Mouse (Mus musculus): ENCODE results near the gene Gm884. TPM values are rescaled to one million over a fixed set of nuclear protein-coding genes. Genes with fewer than 3 reads are reported as not detected.

Gm884 gene
- total and polyA plus RNA-seq, 3 experiments = not detected

- peaks cover 2 to 5% of the 10 kb centered on the region in 2 experiments; a peak in 3 of 4 replicates for H3K27me3 ChIP-seq (ENCODE audit: control insufficient read depth in 1 of 2, insufficient read depth in 2 of 2, low read length in 2 of 2)
- TF ChIP-seq RAD21 (IDR thresholded peaks at IDR 0.05; ENCODE audit: low read depth, low read length) (peak; percentile 93), MYC (IDR thresholded peaks at IDR 0.05; ENCODE audit: low read depth, low read length) (no peak), SMC3 (IDR thresholded peaks at IDR 0.05; ENCODE audit: low read depth, low read length) (peak; percentile 91), ZC3H11A (IDR thresholded peaks at IDR 0.05; ENCODE audit: low read depth, low read length) (peak; percentile 83), TCF12 (IDR thresholded peaks at IDR 0.05; ENCODE audit: low read depth, low read length) (no peak), BHLHE40 (IDR thresholded peaks at IDR 0.05; ENCODE audit: borderline replicate concordance, low read depth, low read length) (0 out of 2 replicates have a peak, but pooled peaks have one; percentile 15), ZNF384 (IDR thresholded peaks at IDR 0.05; ENCODE audit: low read depth, low read length) (peak; percentile 81), CTCF (IDR thresholded peaks at IDR 0.05 in 2 of 3, conservative IDR thresholded peaks at IDR 0.05 in 1 of 3; ENCODE audit: control insufficient read depth in 1 of 3, insufficient read depth in 1 of 3, low read depth in 2 of 3, low read length in 3 of 3, poor library complexity in 1 of 3, severe bottlenecking in 1 of 3) (peak; percentile 95 to 98 (median 96))
- H3K79me2 ChIP-seq (ENCODE audit: control insufficient read depth, insufficient read depth, low read length, poor library complexity) = no peaks in the 10 kb centered on the region
- H3K9ac ChIP-seq (ENCODE audit: control insufficient read depth, low read depth, low read length, poor library complexity, severe bottlenecking) = no peak overlapping the region
- H3K4me3 ChIP-seq (ENCODE audit: control insufficient read depth in 1 of 2, insufficient read depth in 1 of 2, low read depth in 2 of 2, low read length in 2 of 2) = no peak overlapping the region
- H3K4me1 ChIP-seq (ENCODE audit: control insufficient read depth in 1 of 2, insufficient read depth in 2 of 2, low read length in 2 of 2) = no peaks in the 10 kb centered on the region
- no peak overlapping the region for H3K27ac ChIP-seq (ENCODE audit: control insufficient read depth, low read depth, low read length)
- no peaks in the 10 kb centered on the region for H3K36me3 ChIP-seq (ENCODE audit: control insufficient read depth in 1 of 2, insufficient read depth in 2 of 2, low read length in 2 of 2)
- H3K9me3 ChIP-seq (replicated peaks; ENCODE audit: insufficient read depth, low read length) = no peaks in the 10 kb centered on the region
- peak; percentile 78 for DNase-seq (ENCODE audit: low read depth, low spot score)
Measured at GRCm38 (mm10) chr11:103639407-103639946, 18.5 kb upstream of the Gm884 start.

GRCm38 (mm10) chr11:103638790-103639189 is 17.9 kb upstream of the Gm884 start, which contains the start of gene Lyzl6:
Gene Lyzl6, minus strand, starts transcription at chr11:103638890.
- H3K27me3 ChIP-seq (ENCODE audit: control insufficient read depth in 1 of 2, insufficient read depth in 2 of 2, low read length in 2 of 2) = peaks cover 2 to 5% of the 10 kb centered on the region in 2 experiments; a peak in 3 of 4 replicates
- no peaks in the 10 kb centered on the region for H3K9me3 ChIP-seq (replicated peaks; ENCODE audit: insufficient read depth, low read length)
- H3K9ac ChIP-seq (ENCODE audit: control insufficient read depth, low read depth, low read length, poor library complexity, severe bottlenecking) = no peak within 1 kb of the TSS
- H3K36me3 ChIP-seq (ENCODE audit: control insufficient read depth in 1 of 2, insufficient read depth in 2 of 2, low read length in 2 of 2) = no peaks in the 10 kb centered on the region
- no peaks in the 10 kb centered on the region for H3K4me1 ChIP-seq (ENCODE audit: control insufficient read depth in 1 of 2, insufficient read depth in 2 of 2, low read length in 2 of 2)
- no peak within 1 kb of the TSS for H3K4me3 ChIP-seq (ENCODE audit: control insufficient read depth in 1 of 2, insufficient read depth in 1 of 2, low read depth in 2 of 2, low read length in 2 of 2)
- no peaks in the 10 kb centered on the region for H3K79me2 ChIP-seq (ENCODE audit: control insufficient read depth, insufficient read depth, low read length, poor library complexity)
- no peak for TF ChIP-seq CHD1 (IDR thresholded peaks at IDR 0.05; ENCODE audit: low read depth, low read length)
- TF ChIP-seq ZC3H11A (IDR thresholded peaks at IDR 0.05; ENCODE audit: low read depth, low read length) = no peak
- TF ChIP-seq MYC (IDR thresholded peaks at IDR 0.05; ENCODE audit: low read depth, low read length) = no peak
- TF ChIP-seq TBP (IDR thresholded peaks at IDR 0.05; ENCODE audit: low read depth, low read length) = no peak
- TF ChIP-seq NELFE (IDR thresholded peaks at IDR 0.05; ENCODE audit: low read depth, low read length) = no peak
- TF ChIP-seq GABPA (IDR thresholded peaks at IDR 0.05; ENCODE audit: low read depth, low read length) = no peak
- no peak for TF ChIP-seq POLR2AphosphoS5 (IDR thresholded peaks at IDR 0.05; ENCODE audit: borderline replicate concordance, low read depth, low read length)
- TF ChIP-seq CHD2 (IDR thresholded peaks at IDR 0.05; ENCODE audit: low read length) = no peak
- no peak for TF ChIP-seq CTCF (IDR thresholded peaks at IDR 0.05 in 2 of 3, conservative IDR thresholded peaks at IDR 0.05 in 1 of 3; ENCODE audit: control insufficient read depth in 1 of 3, insufficient read depth in 1 of 3, low read depth in 2 of 3, low read length in 3 of 3, poor library complexity in 1 of 3, severe bottlenecking in 1 of 3)
- TF ChIP-seq MEF2A (IDR thresholded peaks at IDR 0.05; ENCODE audit: extremely low read depth, insufficient replicate concordance, low read depth, low read length, poor library complexity, severe bottlenecking) = no peak
- no peak for TF ChIP-seq UBTF (IDR thresholded peaks at IDR 0.05; ENCODE audit: borderline replicate concordance, insufficient read depth, low read depth, low read length)
- no peak for TF ChIP-seq ELF1 (IDR thresholded peaks at IDR 0.05; ENCODE audit: low read depth, low read length)
- no peak for TF ChIP-seq POLR2A (IDR thresholded peaks at IDR 0.05; ENCODE audit: control insufficient read depth in 1 of 2, insufficient read depth in 1 of 2, low read depth in 1 of 2, low read length in 2 of 2, poor library complexity in 1 of 2)
- TF ChIP-seq JUND (IDR thresholded peaks at IDR 0.05; ENCODE audit: low read depth, low read length) = no peak
- TF ChIP-seq USF2 (IDR thresholded peaks at IDR 0.05; ENCODE audit: borderline replicate concordance in 1 of 2, insufficient read depth in 1 of 2, low read depth in 1 of 2, low read length in 2 of 2) = no peak
- TF ChIP-seq POLR2AphosphoS2 (IDR thresholded peaks at IDR 0.05; ENCODE audit: low read length) = no peak
- TF ChIP-seq NRF1 (IDR thresholded peaks at IDR 0.05; ENCODE audit: insufficient read depth, low read depth, low read length, poor library complexity, severe bottlenecking) = no peak
- no peak for TF ChIP-seq ZMIZ1 (IDR thresholded peaks at IDR 0.05; ENCODE audit: low read depth, low read length)
- no peak for TF ChIP-seq MYB (IDR thresholded peaks at IDR 0.05; ENCODE audit: low read depth, low read length)
- no peak for TF ChIP-seq TCF12 (IDR thresholded peaks at IDR 0.05; ENCODE audit: low read depth, low read length)
- DNase-seq (ENCODE audit: low read depth, low spot score) = no peak
- no peak within 1 kb of the TSS for H3K27ac ChIP-seq (ENCODE audit: control insufficient read depth, low read depth, low read length)
